Mouse (Mus musculus) stomach, postnatal 0 days (tissue): Measurements from ENCODE around the gene Plcd3.

ENCODE experiments used
- CTCF ChIP-seq: IDR thresholded peaks from 2 replicates; pipeline ENCODE4 v1.5.1; 2016; ENCODE audit warnings: antibody characterized with exemption, low read depth, mild to moderate bottlenecking, moderate library complexity
- EP300 ChIP-seq: optimal IDR thresholded peaks from 2 replicates; pipeline ENCODE3; 2016; ENCODE audit warnings: antibody characterized with exemption

- TF ChIP-seq EP300 (no peak), CTCF (no peak)
Measured at GRCm38 (mm10) chr11:103098531-103099190, 2.8 kb downstream of the Plcd3 start.
